Mouse (Mus musculus): ENCODE measurements around the gene Gm10842.
"Not testable (repeated sequence)": the region's sequence is repeated elsewhere in the genome, so short reads cannot be mapped to it uniquely, and the experiment has no call there.

Gm10842 gene

DNA sequence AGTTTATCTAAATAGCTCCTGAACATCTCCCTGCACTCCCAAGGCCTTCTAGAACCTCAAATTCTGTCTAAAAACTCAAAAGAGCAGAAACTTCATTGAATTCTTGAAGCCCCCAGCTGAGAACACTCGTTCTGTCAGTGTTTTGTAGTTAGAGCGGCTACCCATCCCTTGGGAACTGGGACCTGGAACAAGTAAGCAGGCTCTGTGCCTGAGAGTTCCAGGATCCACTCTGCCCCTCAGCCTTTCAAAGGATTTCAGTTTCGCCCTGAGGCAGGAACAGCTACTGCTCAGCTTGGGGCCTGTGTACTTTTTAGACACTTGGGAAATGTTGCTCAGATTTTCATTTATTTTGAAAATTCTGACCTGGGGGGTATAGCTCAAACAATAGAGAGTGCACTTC lies at the start of gene Gm10842:
Gene Gm10842 (plus strand): TSS at position 301 of the 400 bp plus-strand sequence.
- DNase-seq (ENCODE audit: low spot score in 2 of 2), result no peak

DNA sequence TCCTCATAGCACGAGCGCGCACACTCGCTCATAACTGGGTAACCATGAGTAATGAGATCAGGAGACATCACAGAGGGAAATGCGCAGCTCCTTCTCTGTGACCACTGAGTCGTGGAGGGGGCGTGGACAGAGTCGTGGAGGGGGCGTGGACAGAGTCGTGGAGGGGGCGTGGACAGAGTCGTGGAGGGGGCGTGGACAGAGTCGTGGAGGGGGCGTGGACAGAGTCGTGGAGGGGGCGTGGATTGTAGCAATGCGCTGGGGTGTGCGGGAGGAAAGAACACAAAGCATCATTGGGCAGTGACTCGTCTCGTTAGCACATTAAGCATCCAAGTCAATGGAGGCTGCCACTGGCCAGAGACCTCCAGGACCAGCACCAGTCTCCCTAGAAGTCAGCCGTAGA lies 34.2 kb upstream of the Gm10842 start:
- DNase-seq (ENCODE audit: low spot score in 2 of 2), result not testable (repeated sequence)

DNA sequence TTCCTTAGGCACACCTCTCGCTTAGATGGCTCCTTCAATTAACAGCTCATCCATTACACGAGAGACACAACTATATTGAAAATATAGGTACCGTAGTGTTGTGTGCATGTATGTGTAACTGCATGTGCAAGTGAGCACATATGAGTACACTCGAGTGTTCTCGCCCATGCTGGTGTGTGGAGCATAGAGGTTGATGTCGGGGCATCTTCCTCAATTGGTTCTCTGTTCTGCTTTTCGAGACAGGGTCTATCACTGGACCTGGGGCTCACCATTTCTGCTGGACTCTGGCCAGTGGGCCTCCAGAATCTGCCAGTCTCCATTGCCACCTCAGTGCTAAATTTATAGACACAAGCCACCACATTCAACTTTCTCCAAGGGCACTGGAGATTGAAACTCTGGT lies 28.9 kb upstream of the Gm10842 start:
- no peak for DNase-seq (ENCODE audit: low spot score in 2 of 2)

DNA sequence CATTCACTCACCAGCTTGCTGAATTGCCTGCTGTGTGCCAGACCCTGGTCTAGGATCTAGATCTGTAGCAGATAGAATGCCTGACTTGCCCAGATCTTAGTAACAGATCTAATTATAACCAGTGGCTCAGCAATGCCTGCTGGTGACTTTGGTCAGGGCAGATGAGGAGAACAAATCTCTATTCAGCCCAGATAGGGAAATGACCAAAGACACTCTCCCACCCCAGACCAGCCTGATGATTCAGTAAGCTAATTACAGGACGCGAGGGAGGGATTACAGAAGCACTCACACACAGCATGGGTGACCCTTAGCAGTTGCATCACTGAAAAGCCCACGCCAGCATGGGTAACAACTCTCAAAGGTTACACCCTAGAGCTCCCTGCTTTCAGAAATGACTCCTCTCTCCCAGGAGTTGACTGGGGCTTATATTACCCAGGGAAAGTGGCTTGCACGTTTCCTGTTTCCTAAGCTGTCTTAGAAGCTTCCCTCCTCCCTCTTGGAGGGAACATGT lies 26.1 kb upstream of the Gm10842 start:
- no peak for DNase-seq (ENCODE audit: low spot score in 2 of 2)

DNA sequence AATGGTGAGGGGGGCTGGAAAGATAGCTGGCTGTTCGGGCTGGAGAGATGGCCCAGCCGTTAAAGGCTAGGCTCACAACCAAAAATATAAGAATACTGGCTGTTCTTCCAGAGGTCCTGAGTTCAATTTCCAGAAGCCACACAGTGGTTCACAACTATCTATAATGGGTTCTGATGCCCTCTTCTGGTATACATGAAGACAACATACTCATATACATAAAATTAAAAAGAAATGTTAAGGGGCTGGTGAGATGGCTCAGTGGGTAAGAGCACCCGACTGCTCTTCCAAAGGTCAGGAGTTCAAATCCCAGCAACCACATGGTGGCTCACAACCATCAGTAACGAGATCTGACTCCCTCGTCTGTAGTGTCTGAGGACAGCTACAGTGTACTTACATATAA lies 24.9 kb upstream of the Gm10842 start:
- not testable (repeated sequence) for DNase-seq (ENCODE audit: low spot score in 2 of 2)

DNA sequence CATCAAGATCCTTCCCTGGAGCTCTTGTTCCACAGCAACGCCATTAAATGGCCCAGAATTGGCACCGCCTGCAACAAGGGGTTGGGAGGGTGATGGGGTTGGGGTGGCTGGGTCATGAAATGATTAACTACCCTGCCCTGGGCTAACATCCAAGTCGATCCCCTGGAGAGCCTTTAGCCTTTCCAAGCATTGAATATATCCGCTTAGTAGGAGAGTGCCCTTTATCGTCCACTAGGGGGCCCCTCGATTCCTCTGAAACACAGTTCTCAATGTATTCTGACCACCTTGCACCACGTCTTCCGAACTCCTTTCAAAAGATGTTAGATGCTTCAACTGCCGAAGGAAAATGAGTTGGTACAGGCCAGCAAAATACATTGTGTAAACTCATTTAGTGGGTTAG lies 22.7 kb upstream of the Gm10842 start:
- peak; percentile 49 to 77 for DNase-seq (ENCODE audit: low spot score in 2 of 2)

DNA sequence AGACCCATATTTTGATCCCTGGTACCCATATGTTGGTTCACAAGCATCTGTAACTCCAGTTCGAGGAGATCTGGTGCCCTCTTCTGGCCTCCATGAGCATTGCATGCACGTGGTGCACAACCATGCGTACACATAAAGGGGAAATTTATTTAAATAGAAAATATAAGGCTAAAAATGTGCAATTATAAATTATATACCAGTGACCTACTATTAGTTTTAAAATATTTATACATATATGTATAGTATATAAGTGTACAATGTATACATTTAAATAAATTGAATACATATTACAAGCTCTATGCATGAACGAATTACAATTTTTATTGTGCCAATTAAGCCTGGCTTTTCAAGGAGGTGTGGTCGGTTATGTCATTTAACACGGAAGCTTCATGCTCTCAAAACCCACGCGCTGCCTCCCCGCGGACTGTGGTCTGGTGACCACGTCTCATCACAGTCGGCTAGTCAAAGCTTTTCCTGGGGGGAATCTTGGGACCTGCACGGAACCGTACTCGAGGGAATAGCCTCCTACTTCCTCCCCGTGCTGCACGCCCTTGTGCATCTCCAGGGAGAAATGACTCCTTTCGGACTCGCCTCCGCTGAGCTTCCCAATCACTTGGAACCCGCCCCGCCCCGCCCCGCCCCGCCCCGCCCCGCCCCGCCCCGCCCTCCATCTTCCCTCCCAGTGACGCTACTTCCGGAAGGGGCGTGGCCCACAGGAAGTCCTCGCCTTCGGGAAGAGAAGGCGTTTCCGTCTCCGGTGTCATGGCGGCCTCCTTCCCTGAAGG lies 20.8 kb upstream of the Gm10842 start, which contains the start of gene Mettl2:
Gene Mettl2 (plus strand): TSS at position 691 of the 785 bp plus-strand sequence.
- peak; percentile 82 to 91 for DNase-seq (ENCODE audit: low spot score in 2 of 2)

DNA sequence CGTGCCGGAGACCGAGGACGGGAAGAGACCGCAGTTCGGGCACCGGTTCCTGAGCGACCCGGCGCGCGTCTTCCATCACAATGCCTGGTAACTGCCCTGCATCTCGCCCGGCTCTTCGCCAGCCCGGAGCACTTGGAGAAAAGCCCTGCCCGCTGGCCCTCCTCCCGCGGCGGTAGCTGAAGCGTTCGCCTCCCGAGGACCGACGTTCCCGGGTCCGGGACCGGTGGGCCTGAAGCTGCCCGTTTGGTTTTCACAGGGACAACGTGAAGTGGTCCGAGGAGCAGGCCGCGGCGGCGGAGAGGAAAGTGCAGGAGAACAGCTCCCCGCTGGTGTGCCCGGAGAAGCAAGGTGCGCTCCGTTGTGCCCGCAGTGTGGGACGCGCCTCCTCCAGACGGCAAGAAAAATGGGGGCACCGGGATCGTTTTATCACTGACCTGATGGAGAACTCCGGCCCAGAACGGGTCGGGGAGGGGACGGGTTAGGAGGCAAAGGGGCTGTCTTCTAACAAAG lies 20.1 kb upstream of the Gm10842 start:
- peak; percentile 33 to 74 for DNase-seq (ENCODE audit: low spot score in 2 of 2)

DNA sequence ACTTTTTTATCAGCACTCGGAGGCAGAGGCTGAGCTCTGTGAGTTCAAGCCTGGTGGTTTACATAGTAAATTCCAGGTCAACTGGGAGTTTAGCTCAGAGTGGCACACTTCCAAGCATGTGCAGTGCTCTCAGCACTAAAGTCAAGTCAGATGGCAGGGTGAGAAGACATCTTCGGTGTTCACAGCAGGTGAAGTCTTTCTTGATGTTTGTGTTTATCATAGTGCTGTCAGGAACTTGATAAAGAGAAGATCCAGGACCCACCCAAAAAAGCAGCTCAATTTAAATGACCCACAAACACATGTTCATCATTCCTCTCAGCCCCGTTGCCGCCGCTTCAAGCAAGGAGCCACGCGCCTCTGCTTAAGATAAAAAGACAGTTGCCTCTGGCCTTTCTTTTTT lies 11.0 kb upstream of the Gm10842 start:
- no peak for DNase-seq (ENCODE audit: low spot score in 2 of 2)

DNA sequence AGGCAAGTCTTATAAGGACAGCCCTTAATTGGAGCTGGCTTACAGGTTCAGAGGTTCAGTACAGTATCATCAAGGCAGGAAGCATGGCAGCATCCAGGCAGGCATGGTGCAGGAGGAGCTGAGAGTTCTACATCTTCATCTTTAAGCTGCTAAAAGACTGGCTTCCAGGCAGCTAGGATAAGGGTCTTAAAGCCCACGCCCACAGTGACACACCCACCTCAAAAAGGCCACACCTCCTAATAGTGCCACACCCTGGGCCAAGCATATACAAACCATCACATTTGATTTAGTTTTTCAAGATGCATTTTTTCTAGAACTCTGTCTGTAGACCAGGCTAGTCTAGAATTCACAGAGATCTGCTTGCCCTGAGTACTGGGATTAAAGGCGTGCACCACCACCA lies 9.4 kb upstream of the Gm10842 start:
- not testable (repeated sequence) for DNase-seq (ENCODE audit: low spot score in 2 of 2)

DNA sequence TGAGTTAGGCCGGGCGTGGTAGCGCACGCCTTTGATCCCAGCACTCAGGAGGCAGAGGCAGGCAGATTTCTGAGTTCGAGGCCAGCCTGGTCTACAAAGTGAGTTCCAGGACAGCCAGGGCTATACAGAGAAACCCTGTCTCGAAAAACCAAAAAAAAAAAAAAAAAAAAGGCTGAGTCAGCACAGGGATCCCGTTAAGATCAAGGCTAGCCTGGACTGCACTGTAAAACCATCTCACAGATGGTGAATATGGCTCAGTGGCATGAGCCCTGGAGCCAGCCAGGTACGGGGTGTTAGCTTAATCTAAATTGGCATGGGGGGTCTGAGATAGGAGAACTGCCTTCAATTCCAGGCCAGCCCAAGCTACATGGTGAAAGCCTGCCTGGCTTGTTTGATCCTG lies 6.2 kb upstream of the Gm10842 start:
- not testable (repeated sequence) for DNase-seq (ENCODE audit: low spot score in 2 of 2)

DNA sequence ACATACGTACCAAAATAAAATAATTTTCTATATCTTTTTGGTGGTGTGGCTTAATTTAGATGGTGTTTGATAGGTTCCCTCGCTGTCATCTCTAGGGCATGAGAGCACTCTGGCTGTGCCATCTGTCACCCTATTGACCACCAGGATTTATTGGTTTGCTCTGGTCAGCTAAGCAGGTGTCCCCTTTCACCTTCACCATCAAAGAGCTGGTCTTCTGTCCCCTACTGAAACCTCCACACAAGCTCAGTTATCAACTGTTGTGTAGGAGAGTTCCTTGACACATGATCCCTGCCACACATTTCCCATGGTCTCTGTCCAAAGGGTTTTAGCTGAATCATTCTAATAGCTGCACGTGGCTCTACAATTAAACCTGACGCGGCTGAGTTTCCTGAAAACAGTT lies 5.6 kb upstream of the Gm10842 start:
- no peak for DNase-seq (ENCODE audit: low spot score in 2 of 2)

DNA sequence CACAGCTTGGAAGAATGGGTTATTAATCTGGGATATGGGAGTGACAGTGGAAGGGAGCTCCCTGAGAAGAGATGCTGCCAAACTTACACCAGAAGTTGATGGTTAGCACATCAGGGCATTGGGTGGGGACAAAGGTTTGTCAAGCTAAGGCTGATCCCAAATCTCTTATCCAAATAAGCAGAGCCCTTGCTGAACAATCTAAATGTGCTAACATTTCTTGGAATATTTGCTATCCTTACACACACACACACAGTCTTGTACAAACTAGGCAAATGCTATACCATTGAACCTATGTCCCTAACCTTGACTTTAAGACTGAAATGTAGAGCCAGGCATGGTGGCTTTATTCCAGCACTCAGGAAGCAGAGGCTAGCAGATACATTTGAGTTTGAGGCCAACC lies 3.1 kb upstream of the Gm10842 start:
- no peak for DNase-seq (ENCODE audit: low spot score in 2 of 2)

DNA sequence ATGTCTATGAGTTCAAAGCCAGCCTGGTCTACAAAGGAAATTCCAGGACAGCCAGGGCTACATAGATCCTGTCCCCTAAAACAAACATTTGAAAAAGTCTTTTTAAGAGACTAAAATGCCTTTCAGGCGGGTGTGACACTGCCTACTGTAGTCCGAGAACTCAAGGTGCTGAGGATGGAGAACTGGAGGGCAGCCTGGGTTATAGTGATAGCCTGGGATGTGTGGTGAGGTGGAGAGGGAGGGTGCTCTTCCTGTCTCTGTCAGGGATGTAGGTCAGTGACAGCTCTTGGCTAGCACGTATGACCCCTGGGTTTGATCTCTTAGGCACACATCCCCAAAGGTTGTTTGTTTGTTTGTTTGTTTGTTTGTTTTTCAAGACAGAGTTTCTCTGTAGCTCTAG lies 2.6 kb upstream of the Gm10842 start:
- no peak for DNase-seq (ENCODE audit: low spot score in 2 of 2)

DNA sequence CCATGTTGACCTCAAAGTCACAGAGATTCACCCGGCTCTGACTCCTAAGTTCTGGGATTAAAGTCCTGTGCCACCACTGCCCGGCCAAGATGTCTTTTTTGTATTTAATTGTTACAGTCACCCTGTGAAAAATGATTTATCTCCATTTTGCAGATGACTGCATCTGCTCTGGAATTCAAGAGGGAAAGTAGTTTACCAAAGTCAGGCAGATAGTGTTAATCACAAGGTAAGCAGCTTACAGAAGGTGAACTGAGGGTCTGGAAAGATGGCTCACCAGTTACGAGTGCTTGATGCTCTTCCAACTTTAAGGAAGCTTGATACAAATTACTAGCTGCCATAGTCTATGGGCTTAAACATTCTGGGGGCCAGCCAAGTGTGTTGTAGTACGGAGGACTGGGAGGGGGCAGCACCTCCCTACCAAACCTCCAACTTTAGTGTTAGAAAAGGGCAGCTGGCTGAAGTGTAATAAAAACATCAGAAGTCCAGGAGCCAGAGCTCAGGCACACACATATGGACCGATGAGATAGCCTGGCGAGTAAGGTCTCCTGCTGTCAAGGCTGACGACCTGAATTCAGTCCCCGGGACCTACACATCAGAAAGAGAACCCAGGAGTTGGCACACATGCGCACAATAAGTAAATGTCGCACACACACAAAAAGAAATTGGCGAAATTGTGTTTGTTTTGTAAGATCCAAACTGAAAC lies 2.0 kb upstream of the Gm10842 start:
- DNase-seq (ENCODE audit: low spot score in 2 of 2), result no peak

DNA sequence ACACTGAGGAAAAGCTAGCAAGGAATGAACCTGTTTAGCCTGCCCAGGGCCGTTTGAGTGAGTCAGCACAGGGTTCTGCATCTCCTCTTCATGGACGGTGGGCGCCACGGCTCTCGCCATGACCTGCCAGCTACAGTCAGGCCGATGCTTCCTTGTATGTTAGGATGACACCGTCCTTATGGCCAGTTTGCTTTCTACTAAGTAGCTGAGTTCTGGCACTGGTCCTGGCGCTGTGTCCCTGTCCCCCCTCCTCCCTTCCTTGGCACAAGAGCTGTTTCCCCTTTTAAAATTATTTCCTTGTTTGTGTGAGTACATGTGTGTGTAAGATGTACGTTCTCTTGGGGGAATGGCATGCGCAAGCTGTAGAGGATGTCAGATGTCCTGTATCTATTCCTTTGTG lies 1.5 kb upstream of the Gm10842 start:
- DNase-seq (ENCODE audit: low spot score in 2 of 2), result no peak

DNA sequence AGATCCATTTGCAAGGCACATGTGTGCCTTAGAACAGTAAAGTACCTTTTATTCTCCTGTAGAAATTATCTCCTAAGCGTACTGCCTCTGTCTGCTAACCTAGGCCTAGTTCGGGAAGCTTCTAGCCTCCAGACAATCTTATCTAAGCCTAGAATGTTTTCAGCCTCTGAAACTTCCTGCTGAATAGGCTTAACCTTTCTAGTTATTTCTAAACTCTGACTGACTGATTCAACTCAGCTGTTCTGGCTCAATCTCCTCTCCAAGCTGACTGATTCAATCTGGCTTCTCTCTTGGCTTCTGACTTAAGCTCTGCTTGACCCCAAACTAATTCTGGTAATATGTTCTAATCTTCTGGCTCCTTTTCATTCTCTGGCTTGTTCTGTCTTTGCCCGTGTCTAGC lies 2.7 kb downstream of the Gm10842 start:
- no peak for DNase-seq (ENCODE audit: low spot score in 2 of 2)

DNA sequence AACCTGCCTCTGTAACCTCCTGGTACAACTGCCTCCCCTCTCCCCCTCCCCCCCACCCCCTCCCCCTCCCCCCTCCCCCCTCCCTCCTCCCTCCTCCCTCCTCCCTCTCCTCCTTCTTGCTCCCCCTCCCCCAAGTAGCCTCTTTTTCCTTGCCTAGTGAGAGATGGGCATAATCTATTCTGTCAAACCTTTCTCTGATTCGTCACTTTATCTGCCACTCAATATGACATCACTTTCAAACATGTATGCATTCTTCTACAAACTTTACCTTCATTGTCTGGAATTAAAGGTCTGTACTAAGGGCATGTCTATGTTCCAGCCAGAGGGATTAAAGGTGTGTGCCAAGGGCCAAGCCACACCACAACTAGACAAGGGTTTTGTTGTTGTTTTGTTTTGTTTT lies 3.1 kb downstream of the Gm10842 start:
- no peak for DNase-seq (ENCODE audit: low spot score in 2 of 2)

DNA sequence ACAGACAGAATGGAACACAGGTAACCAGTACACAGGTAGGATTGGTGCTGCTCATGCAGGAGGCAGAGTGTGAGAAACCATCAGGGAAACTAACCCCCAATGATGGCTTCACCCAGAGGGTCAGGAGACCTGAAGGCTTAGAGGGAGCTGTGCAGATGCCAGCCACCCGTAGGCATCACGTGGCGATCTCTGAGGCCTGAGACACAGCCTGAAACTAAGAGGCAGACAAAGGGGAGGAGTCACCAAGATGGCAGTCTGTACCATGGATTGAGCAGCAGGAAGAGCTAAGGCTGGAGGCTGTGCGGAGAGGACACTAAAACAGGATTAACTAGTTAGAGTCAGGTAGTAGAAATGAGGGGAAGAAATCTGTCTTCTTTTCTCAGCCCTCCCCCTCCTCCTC lies 4.0 kb downstream of the Gm10842 start:
- no peak for DNase-seq (ENCODE audit: low spot score in 2 of 2)

DNA sequence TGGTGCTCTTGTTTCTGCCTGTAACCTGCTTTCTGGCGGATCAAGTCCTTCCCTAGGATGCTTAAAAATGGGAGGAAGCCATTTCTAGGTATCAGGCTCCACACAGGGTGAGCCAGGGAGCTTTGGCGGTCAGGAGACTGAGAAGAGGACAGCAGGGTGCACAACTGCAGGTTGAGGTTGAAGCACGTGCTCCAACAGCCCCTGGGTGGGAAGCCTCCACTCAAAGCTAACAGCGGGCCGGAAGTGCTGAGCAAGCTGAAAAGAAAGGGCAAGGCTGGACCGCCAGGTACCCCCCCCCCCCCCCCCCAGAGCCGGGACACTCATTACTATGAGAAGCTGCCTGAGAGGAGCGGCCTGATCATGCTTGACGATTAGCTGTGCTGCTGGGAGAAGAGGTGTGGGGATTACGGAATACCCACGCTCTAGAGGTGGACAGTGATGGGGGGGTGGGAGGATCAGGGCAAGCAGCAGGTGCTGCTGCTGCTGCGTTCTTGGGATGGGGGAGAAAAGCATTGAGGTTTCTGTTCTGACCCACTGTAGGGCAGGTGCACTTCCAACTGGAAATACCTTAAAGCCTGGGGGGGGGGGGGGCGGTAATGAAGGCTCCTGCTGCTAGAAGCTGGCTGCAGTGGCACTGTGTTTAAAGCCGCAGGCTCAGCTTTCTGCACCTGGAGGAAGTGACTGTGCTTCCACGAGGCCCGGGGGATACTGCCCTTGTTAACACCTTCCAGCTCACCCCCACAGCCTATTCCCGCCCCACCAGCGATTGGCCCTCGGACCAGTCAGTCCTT lies 4.7 kb downstream of the Gm10842 start:
- DNase-seq (ENCODE audit: low spot score in 2 of 2), result peak in 1 of 2 experiments; percentile 27

DNA sequence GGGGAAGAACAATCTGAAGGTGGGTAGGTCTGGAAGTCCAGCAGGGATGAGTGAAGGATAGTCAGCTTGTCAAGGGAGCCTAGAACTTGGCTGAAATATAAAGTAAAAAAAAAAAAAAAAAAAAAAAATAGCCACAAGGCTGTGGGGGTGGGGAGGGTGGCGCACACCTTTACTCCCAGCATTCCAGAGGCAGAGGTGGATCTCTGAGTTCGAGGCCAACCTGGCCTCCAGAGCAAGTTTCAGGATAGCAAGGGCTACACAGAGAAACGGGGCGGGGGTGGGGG lies 5.3 kb downstream of the Gm10842 start:
- no peak for DNase-seq (ENCODE audit: low spot score in 2 of 2)

DNA sequence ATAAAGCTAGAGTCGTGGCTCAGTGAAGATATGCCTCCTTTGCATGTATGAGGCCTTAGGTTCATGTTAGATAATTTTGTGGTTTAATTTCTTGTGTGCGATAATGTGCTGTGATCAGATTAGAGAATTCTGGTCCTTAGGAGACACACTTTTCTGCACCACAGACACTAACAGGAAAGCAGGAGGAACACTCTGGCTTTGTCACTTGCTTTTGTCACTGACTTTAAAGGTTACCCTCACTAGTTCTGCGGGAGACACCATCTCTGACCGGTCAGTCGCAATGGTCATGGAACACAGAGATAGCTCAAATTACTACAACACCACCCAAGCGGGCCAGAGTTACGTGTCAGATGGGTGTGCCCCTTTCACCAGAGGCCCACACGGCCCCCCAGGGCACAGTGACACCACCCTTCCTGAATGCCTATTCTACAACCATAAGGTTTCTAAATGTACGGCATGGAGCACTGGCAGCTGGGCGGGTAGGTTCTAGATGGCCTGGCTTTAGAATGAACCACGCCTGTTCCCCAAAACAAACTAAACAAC lies 5.7 kb downstream of the Gm10842 start:
- peak in 1 of 2 experiments; percentile 45 for DNase-seq (ENCODE audit: low spot score in 2 of 2)

Data from spleen, postnatal 4 days (tissue).